Mouse (Mus musculus): ENCODE data around the gene Prdm5. TPM values are rescaled to one million over a fixed set of nuclear protein-coding genes. Genes with fewer than 3 reads are reported as not detected.
A peak's percentile ranks its signal among the peaks of the same experiment; 100 is the strongest.

The Prdm5 gene
- 14.8 and 16.9 TPM in 2 replicates for polyA plus RNA-seq (2016; fragmentation: Nextera tagmentation; extraction: Ambion mirVana)

DNA sequence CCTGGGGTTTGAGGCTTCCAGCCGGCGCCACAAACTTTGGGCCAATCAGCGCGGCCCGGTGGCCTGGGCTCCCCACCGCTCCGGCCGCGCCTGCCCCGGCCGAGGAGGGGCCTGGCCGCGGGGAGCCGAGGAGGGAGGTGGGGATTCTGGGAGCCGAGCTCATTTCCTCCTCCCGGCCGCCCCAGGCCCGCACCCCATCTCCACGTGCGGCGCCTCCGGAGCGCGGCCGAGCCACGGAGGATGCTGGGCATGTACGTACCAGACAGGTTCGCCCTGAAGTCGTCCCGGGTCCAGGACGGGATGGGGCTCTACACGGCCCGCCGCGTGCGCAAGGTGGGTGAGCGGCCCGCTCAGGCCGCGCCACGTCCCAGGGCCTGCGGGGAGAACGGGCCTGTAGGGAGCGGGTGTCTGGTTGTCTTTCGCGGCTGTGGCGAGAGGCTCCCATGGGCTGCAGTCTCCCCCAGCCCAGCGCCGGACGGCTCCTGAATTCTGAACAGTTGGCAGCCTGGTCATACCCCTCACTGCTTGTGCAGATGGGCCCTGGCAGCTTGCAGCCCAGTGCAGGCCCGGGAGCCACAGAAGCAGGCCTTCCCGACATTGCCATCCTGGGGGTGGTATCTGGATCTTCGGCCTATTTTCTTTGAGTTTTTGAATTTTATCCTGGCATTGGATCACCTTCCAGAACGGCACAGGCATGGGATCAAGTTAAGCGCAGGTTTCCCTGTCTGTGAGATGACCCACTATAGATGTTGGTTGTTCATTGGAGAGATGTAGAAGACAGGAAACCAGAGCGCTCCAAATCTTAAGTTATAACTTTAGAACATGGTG, at the start of gene Prdm5:
Gene Prdm5, plus strand, starts transcription at position 128 of the 828 bp plus-strand sequence.
- peak; percentile 81 for DNase-seq (ENCODE audit: low spot score)
- peaks cover 13% of the 10 kb centered on the region; the same call in 1 of the 2 replicates for H3K4me1 ChIP-seq
- H3K9me3 ChIP-seq = no peaks in the 10 kb centered on the region
- no peaks in the 10 kb centered on the region for H3K27me3 ChIP-seq (ENCODE audit: insufficient read depth, poor library complexity, severe bottlenecking)
- no peaks in the 10 kb centered on the region for H3K36me3 ChIP-seq
- peak within 1 kb of the TSS; percentile 81 for H3K4me3 ChIP-seq
- WGBS = 6% methylated on average over 46 of the region's 56 CpGs
- H3K27ac ChIP-seq = peak within 1 kb of the TSS; percentile 95

DNA sequence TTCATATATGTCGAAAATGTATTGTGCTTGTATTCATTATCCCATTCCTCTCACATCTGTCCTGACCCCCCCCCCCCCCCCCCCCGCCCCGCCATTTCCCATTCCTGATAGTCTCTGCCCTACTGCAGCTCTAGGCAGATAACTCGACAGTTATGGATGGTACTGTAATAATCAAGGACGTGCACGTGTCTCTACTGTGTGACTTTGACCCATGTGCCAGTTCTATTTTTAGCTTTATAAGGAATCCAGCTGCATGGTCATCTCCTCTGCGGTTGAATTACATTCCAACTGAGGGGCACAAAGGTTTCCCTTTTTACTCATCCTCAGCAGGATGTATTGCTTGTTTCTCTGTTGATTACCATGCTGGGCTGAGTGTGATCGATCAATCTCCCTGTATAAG, 39.3 kb upstream of the Prdm5 start:
- Histone ChIP-seq H3K36me3 (no peaks in the 10 kb centered on the region), H3K27ac (no peak overlapping the region; the same call in 1 of the 2 replicates), H3K9me3 (no peaks in the 10 kb centered on the region), H3K4me3 (no peak overlapping the region), H3K27me3 (ENCODE audit: insufficient read depth, poor library complexity, severe bottlenecking) (no peaks in the 10 kb centered on the region), H3K4me1 (0 out of 2 replicates have a peak, but pooled peaks cover 5% of the 10 kb centered on the region)
- DNase-seq (ENCODE audit: low spot score) = no peak
- 50% methylated on average over 6 of the region's 8 CpGs for WGBS

DNA sequence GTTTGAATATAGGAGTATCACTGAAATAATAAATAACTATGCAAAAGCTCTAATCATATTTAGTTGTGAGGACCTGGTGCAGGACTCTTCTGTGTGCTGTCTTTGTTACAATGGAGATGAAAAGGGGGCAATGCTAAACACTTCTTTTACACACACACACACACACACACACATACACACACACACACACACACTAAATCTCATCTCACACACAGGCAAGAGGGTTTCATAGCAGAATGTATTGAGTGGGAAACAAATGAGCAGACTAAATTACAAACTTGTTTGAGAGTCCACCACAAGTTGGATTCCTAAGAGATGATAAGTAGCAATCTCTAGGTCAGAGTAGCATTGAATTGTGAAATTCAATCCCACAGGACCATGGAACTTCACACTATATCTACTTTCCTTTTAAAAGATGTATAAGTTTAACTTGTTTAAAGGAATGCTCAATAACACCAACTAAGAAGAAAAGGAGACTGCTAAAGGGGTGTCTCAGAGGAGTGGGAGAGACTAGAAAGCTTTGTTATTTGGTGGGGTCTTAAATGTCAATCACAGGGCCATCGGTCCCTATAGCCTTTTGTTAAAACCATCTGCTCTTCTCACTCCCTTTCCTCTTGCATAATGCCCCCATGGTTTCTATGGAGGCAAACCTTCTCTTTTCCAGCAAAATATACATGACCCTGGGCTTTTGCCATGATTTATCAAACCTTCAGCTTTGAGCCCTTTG, 35.5 kb upstream of the Prdm5 start:
- WGBS = 71% methylated on average over 1 of the region's 1 CpGs
- no peak overlapping the region for H3K27ac ChIP-seq
- no peaks in the 10 kb centered on the region for H3K27me3 ChIP-seq (ENCODE audit: insufficient read depth, poor library complexity, severe bottlenecking)
- no peak overlapping the region for H3K4me3 ChIP-seq
- H3K4me1 ChIP-seq = 0 out of 2 replicates have a peak, but pooled peaks cover 5% of the 10 kb centered on the region
- DNase-seq (ENCODE audit: low spot score) = no peak
- H3K9me3 ChIP-seq = no peaks in the 10 kb centered on the region
- H3K36me3 ChIP-seq = 0 out of 2 replicates have a peak, but pooled peaks cover 2% of the 10 kb centered on the region

DNA sequence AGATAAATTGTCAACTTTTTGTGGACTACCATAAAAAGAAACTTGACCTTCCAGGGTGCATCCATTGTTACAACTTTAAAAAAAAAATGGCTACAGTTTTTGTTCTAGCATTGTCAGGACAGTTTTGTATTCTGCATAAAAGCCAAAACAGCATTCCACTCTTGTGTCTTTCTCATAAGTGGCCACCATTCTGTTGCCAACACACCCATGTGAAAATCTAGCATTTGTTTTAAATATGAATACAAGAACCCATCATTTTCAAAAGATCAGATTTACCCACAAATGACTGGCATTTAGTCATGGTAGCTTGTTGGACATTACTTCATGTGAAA, 35.0 kb upstream of the Prdm5 start:
- Histone ChIP-seq H3K27me3 (ENCODE audit: insufficient read depth, poor library complexity, severe bottlenecking) (no peaks in the 10 kb centered on the region), H3K36me3 (0 out of 2 replicates have a peak, but pooled peaks cover 2% of the 10 kb centered on the region), H3K4me1 (0 out of 2 replicates have a peak, but pooled peaks cover 5% of the 10 kb centered on the region), H3K27ac (no peak overlapping the region), H3K9me3 (no peaks in the 10 kb centered on the region), H3K4me3 (no peak overlapping the region)
- DNase-seq (ENCODE audit: low spot score) = no peak

DNA sequence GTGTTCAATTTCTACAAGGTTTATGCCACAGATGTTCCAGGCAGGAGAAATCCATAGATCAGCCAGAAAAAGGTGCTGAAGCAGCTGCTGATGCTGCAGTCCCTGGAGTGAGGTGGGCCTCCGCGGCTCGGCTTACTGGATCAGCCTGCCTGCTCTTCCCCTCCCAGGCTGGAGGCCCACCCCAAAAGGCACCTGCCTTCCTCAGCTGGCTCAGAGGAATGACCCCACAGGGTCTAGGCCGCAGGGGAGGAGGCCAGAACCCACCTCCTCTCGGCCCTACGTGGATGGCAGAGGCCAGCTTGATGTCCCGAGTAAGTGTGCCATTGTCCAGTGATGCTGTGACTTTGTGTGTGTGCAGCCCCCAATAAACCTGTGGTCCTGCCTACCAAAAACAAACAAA, 20.6 kb upstream of the Prdm5 start:
- Histone ChIP-seq H3K36me3 (no peaks in the 10 kb centered on the region), H3K4me3 (no peak overlapping the region), H3K4me1 (no peaks in the 10 kb centered on the region), H3K27me3 (ENCODE audit: insufficient read depth, poor library complexity, severe bottlenecking) (no peaks in the 10 kb centered on the region), H3K9me3 (no peaks in the 10 kb centered on the region), H3K27ac (no peak overlapping the region)
- DNase-seq (ENCODE audit: low spot score) = no peak
- 63% methylated on average over 7 of the region's 7 CpGs for WGBS

DNA sequence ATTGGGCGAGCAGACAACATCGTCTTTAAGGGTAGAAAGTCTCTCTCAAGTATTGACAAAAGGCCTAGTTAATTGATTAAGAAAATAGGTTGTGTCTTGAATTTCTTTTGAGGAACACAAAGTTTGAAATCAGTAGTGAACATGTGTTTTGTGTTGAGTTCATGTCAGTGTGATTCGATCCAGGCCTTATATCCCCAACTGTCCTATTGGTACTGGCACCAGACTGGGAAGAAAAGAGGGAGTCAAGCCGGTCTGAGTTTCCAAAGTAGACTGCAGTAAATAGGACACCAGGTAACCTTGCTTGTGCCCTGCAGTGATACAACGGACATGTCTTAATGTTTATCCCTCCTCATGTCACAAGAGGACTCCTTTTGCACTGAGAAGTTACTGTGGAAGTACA, 19.6 kb upstream of the Prdm5 start:
- Histone ChIP-seq H3K36me3 (no peaks in the 10 kb centered on the region), H3K4me1 (no peaks in the 10 kb centered on the region), H3K27me3 (ENCODE audit: insufficient read depth, poor library complexity, severe bottlenecking) (no peaks in the 10 kb centered on the region), H3K27ac (no peak overlapping the region), H3K9me3 (no peaks in the 10 kb centered on the region), H3K4me3 (no peak overlapping the region)
- 75% methylated on average over 5 of the region's 5 CpGs for WGBS
- DNase-seq (ENCODE audit: low spot score) = no peak

DNA sequence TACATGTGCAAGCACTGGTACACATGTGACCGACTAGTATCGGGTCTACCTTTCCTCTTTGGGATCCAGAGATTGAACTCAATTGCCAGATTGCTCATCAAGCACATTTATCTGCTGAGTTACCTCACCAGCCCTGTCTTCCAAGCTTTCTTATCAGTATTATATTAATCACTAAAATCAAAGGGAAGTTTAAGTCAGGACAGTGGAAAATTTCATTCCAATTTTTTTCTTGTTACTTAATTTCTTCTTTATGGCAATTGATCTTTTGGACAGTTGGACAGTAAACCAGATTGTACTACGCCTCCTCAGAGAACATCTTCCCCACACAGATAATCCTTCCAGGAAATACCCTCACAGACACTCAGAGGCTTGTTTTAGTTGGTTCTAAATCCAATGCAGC, 18.7 kb upstream of the Prdm5 start:
- DNase-seq (ENCODE audit: low spot score) = no peak
- no peaks in the 10 kb centered on the region for H3K9me3 ChIP-seq
- H3K27me3 ChIP-seq (ENCODE audit: insufficient read depth, poor library complexity, severe bottlenecking) = no peaks in the 10 kb centered on the region
- H3K4me3 ChIP-seq = no peak overlapping the region
- 83% methylated on average over 3 of the region's 3 CpGs for WGBS
- H3K36me3 ChIP-seq = no peaks in the 10 kb centered on the region
- peaks cover 4% of the 10 kb centered on the region; the same call in 1 of the 2 replicates for H3K4me1 ChIP-seq
- H3K27ac ChIP-seq = no peak overlapping the region

DNA sequence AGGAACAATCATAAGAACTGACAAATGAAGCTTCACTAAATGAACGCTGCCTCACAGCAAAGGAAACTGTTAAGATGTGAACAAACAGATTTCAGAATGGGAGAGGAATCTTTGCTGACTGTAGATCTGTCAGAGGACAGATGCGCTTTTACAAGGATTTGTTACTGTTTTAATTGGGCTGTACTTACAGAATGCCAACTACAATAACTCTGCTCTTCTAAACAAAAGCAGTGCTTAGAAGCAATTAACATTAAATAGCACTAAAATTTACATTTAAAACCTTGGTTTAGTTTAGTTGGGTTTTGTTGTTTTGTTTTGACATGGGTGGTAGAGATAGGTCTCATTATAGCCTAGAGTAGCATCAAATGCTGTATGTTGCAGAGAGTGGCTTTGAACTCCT, 14.3 kb upstream of the Prdm5 start:
- Histone ChIP-seq H3K36me3 (no peaks in the 10 kb centered on the region), H3K4me1 (peaks cover 8% of the 10 kb centered on the region; the same call in 1 of the 2 replicates), H3K27me3 (ENCODE audit: insufficient read depth, poor library complexity, severe bottlenecking) (no peaks in the 10 kb centered on the region), H3K27ac (no peak overlapping the region), H3K9me3 (no peaks in the 10 kb centered on the region), H3K4me3 (no peak overlapping the region)
- WGBS = 85% methylated on average over 2 of the region's 2 CpGs
- no peak for DNase-seq (ENCODE audit: low spot score)

DNA sequence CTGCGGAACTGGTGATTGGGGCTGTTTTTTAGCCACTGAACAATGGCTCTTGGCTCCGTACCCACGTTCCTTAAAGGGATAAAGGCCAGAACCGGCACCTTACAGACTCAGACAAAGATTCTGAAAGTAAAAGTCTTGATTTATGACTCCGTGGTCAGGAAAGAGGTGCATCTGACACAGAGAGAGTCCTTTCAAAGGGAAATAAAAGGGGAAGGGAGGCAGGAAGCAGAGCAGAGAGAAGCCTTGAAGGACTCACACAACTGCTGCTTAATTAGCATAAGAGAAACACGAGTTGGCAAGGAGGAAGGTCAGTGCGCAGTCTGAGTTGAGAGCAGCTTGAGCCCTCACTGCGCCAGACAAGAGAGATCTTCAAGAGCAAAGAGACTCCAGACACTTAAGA, 13.7 kb upstream of the Prdm5 start:
- no peak for DNase-seq (ENCODE audit: low spot score)
- H3K4me1 ChIP-seq = peaks cover 8% of the 10 kb centered on the region; the same call in 1 of the 2 replicates
- H3K4me3 ChIP-seq = no peak overlapping the region
- no peak overlapping the region for H3K27ac ChIP-seq
- 28% methylated on average over 8 of the region's 8 CpGs for WGBS
- no peaks in the 10 kb centered on the region for H3K36me3 ChIP-seq
- no peaks in the 10 kb centered on the region for H3K27me3 ChIP-seq (ENCODE audit: insufficient read depth, poor library complexity, severe bottlenecking)
- no peaks in the 10 kb centered on the region for H3K9me3 ChIP-seq

DNA sequence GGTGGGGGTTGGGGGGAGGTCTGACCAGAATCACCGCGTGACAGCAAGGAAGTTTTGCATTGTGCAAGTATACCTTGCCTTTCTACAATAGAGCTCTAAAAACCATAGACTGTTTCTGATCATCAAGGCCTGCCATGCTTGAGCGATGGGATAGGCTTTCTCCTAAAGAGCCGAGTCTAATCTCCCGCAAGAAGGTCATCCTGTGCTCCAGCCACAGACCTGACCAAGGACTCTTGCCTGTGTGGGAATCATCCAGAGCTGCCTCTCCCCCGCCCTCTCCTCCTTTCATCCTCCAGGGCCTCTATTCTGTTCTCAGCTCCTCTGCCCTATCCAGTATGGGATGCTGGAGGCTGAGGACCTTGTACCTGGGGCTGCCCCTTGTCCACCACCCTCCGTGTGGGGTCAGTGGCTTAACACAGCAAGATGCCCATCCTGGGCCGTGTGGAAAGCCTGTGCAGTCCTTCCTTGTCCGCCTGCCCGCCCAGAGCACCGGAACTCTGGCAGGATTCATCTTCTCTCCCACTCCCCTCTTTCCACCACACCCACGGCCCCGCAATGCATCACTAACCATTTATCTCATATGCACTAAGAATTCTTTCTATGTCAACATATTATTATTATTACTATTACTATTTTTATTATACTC, 12.9 kb upstream of the Prdm5 start:
- no peaks in the 10 kb centered on the region for H3K9me3 ChIP-seq
- 83% methylated on average over 13 of the region's 13 CpGs for WGBS
- H3K36me3 ChIP-seq = no peaks in the 10 kb centered on the region

DNA sequence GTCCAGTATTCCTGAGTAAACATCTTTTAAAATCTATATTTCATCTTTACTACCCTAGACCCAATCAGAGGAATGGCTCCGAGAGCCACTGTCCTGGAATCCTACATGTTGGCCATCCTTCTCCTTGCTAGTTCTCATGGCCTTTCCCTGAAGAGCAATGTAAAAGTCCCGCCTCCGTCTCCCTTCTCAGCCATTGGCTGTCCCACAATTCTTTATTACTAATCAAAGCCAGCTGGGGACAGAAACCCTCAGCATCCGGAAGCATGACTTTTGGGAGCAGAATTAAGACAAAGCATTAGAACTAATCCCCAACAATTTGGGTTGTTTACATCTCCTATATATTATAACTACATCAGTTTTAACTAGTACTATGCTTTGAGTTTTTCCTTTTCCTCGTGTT, 10.9 kb upstream of the Prdm5 start:
- Histone ChIP-seq H3K36me3 (no peaks in the 10 kb centered on the region), H3K4me3 (no peak overlapping the region), H3K27me3 (ENCODE audit: insufficient read depth, poor library complexity, severe bottlenecking) (no peaks in the 10 kb centered on the region), H3K9me3 (no peaks in the 10 kb centered on the region), H3K27ac (no peak overlapping the region), H3K4me1 (peaks cover 8% of the 10 kb centered on the region; the same call in 1 of the 2 replicates)
- 84% methylated on average over 5 of the region's 5 CpGs for WGBS
- no peak for DNase-seq (ENCODE audit: low spot score)

More for the DNA sequence above, 12.9 kb upstream of the Prdm5 start:
- H3K4me3 ChIP-seq = no peak overlapping the region
- H3K27ac ChIP-seq = no peak overlapping the region
- no peaks in the 10 kb centered on the region for H3K27me3 ChIP-seq (ENCODE audit: insufficient read depth, poor library complexity, severe bottlenecking)
- peaks cover 8% of the 10 kb centered on the region; the same call in 1 of the 2 replicates for H3K4me1 ChIP-seq
- DNase-seq (ENCODE audit: low spot score) = no peak

DNA sequence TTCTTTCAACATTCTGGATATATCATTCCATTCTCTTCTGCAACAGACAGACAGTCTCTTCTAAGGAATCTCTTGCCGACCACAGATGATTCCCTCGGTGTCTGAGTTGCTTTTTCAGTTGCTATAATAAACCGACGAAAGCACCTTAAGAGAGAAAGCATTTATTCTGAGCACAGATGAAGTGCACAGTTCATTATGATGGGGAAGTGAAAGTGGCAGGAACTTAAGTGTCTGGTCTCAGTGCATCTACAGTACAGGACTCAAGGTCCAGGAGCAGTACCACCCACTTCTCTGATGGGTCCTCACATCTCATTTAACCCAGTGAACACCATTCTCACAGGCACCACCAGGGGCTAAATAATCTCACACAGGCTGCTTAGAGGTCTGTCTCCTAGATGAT, 5.2 kb upstream of the Prdm5 start:
- no peaks in the 10 kb centered on the region for H3K9me3 ChIP-seq
- H3K27ac ChIP-seq = no peak overlapping the region
- H3K4me1 ChIP-seq = peaks cover 3% of the 10 kb centered on the region; the same call in 1 of the 2 replicates
- no peak for DNase-seq (ENCODE audit: low spot score)
- WGBS = 84% methylated on average over 4 of the region's 4 CpGs
- no peak overlapping the region for H3K4me3 ChIP-seq
- no peaks in the 10 kb centered on the region for H3K27me3 ChIP-seq (ENCODE audit: insufficient read depth, poor library complexity, severe bottlenecking)
- H3K36me3 ChIP-seq = no peaks in the 10 kb centered on the region

Measured in heart, embryonic 10.5 days (tissue).